Mouse (Mus musculus) kidney, adult 2 months (tissue): ENCODE measurements at regions not wholly inside any gene's neighbourhood (a gene's known extent, or its start where the extent isn't known, plus 50 kb on each side); places are given as distances from the start of the nearest gene placed in this dataset.

Experiments
- DNase-seq: peaks from one replicate; pipeline ENCODE4 v3.0.0; 2021
- H3K27ac ChIP-seq: fragments of 200-500 bp; 2 replicates; pipeline ENCODE4 v1.5.1; 2012; ENCODE audit warnings: low read depth, low read length, control low read depth, inconsistent platforms; ENCODE audit not compliant: insufficient read depth
- H3K27me3 ChIP-seq: fragments of 200-500 bp; replicated peaks from 2 replicates; pipeline ENCODE4 v1.6.1; 2012; ENCODE audit warnings: mild to moderate bottlenecking, moderate library complexity, low read length, inconsistent platforms; ENCODE audit not compliant: control insufficient read depth, insufficient read depth
- H3K36me3 ChIP-seq: fragments of 200-500 bp; 2 replicates; pipeline ENCODE4 v1.6.1; 2012; ENCODE audit warnings: mild to moderate bottlenecking, moderate library complexity, low read length, inconsistent platforms; ENCODE audit not compliant: control insufficient read depth, insufficient read depth
- H3K4me1 ChIP-seq: fragments of 200-500 bp; 2 replicates; pipeline ENCODE4 v1.6.1; 2011; ENCODE audit warnings: low read length; ENCODE audit not compliant: control insufficient read depth, insufficient read depth
- H3K4me3 ChIP-seq: fragments of 200-500 bp; 2 replicates; pipeline ENCODE4 v1.5.1; 2011; ENCODE audit warnings: mild to moderate bottlenecking, low read depth, low read length, control low read depth; ENCODE audit not compliant: insufficient read depth
- CTCF ChIP-seq: fragments of 200-500 bp; conservative IDR thresholded peaks from 2 replicates; pipeline ENCODE4 v1.5.1; 2011; ENCODE audit warnings: low read depth, mild to moderate bottlenecking, control low read depth, low read length, moderate library complexity, mixed read lengths; ENCODE audit not compliant: insufficient read depth, insufficient read length
- POLR2A ChIP-seq: fragments of 200-500 bp; IDR thresholded peaks from one replicate; pipeline ENCODE4 v1.6.1; 2011; ENCODE audit warnings: low read depth, low read length, control low read depth
- WGBS: fragments of 180-500 bp; shearing (Covaris S2); methylation state at CpG from one replicate; pipeline ENCODE4 v1.1.7; 2018; 5-methylcytosine and 5-hydroxymethylcytosine counted together

DNA sequence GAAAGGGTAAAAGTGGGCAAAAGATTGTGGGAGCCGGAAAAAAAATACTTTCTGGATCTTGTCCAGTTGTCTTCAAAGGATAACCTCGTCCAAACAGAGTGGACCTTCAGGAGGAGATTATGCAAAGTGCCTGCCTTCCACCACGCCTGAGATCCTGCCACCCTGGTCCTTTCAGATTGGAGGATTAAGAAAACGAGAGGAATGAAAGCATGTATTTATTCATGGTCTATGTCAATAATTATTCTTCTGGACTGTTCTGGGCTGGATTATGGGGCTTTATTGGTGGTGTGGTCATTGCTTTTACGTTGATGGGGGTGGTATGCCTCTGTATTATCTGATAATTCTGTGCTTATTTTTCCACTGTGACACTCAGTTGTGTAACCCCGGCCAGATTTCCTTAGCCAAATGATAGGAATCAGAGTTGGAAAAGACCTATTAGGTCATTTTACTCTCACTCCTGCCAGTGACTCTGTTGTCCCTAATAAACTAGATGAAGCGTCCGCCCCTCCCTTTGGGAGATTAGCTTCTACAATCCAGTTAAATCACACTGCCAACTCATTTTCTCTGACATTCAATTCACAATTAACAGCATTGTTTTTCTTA lies 656.3 kb downstream of the Slc22a22 start:
- Histone ChIP-seq H3K4me3 (no peak overlapping the region), H3K27ac (no peak overlapping the region), H3K27me3 (no peaks in the 10 kb centered on the region), H3K4me1 (no peaks in the 10 kb centered on the region), H3K36me3 (no peaks in the 10 kb centered on the region)
- DNase-seq = no peak
- TF ChIP-seq CTCF (no peak), POLR2A (no peak)
- WGBS = 73% methylated on average over 8 of the region's 8 CpGs

DNA sequence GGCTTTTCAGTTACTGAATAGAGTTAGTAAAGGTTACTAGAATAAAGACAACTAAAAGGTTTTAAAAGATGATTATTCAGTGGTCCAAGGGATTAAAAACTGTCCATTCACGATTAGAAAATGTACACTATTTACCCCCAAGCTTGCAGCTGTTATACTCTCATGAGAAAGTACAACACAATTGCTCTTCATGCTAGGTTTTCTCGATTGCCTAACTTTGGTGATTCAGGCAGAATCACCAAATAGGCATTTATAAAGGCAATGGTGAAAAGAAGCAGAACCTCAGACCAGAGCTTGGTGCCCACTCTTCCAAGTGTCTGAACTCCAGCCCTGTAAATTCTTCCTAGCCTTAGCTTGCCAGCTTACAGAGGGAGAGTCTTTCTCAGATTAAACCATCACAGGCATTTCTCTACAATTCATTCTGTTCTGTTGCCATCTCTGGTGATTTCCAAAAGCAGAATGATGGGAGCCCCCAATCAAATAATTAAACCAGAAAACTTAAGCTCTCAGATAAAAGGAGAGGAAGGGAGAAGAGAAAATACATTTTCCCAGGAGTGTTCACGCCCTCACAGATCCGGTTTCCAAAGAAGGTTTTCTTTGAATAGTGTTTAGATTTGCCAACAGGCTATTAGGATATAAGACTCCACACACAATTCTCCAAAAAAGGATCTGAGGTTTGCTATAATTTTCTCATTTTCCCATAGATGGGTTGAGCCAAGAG lies 657.0 kb downstream of the Slc22a22 start:
- Histone ChIP-seq H3K36me3 (no peaks in the 10 kb centered on the region), H3K27me3 (no peaks in the 10 kb centered on the region), H3K27ac (no peak overlapping the region), H3K4me1 (no peaks in the 10 kb centered on the region), H3K4me3 (no peak overlapping the region)
- TF ChIP-seq CTCF (no peak), POLR2A (no peak)
- DNase-seq = no peak
- 76% methylated on average over 4 of the region's 4 CpGs for WGBS

DNA sequence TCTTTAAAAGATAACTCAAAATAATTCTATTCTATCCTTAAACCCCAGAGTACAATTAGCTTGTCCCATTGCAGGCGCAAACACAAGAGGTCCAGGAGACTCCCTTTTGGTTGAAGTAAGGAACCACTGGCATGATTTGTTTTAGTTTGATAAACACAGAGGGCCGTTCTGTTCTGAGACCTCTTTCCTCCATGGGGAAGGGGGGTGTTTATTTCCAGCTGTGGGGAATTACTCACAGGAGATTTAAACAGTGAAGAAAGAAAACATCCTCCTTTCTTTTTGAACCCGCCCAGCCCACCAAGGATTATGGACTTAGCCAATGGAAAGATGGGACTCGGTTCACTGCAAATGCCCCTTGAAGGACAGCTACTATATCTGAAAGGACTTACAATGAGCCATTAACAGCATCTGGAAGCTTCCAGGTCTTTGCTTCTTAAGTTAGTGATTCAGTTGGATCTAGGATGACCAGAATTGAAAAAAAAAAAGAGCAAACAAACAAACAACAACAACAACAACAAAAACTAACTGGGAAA lies 659.2 kb downstream of the Slc22a22 start:
- no peaks in the 10 kb centered on the region for H3K4me1 ChIP-seq
- no peak for DNase-seq
- WGBS = 45% methylated on average over 4 of the region's 4 CpGs
- H3K27ac ChIP-seq = no peak overlapping the region
- no peaks in the 10 kb centered on the region for H3K36me3 ChIP-seq
- no peaks in the 10 kb centered on the region for H3K27me3 ChIP-seq
- no peak overlapping the region for H3K4me3 ChIP-seq
- TF ChIP-seq CTCF = no peak
- TF ChIP-seq POLR2A = no peak

DNA sequence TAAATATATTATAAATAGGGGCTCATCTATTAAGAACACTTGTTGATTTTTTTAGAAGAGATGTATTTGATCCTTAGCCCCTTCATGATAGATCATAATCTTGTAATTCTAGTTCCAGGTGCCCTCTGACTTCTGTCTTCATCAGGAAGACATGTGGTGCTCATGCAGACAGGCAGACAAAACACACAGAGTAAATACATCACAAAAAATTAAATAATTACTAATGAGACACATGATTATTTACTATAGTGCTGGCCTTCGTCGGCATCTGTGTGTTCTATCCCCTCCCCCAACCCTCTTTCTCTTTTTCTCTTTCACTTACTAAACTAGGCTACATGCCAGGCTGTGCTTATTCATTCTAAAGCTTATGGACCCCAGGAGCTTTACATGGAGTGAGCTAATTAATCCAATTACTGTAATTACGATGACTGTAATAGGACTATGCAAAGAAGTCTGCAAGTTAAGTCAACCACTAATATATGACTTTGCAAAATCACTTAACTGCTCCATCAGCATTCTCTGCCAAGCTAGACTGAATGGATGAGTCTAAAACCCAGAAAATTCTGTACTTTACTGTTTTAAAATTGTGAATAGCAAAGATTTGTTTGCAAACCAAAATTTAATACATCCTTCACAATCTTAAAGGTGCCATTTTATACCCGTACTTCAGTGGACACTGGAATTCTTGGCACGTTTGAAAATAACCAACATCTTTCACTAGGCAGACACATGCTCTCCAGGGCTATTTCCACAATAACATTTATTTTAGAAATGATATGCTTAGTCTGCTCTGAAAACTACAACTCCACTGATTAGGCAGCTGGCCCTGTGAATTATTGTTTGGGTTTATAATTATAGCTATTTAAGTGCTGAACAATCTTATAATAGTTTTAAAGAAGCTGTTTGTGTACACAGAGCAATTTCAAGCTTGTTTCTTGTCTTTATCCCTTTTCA lies 659.9 kb downstream of the Slc22a22 start:
- no peak for DNase-seq
- no peaks in the 10 kb centered on the region for H3K36me3 ChIP-seq
- H3K27ac ChIP-seq = no peak overlapping the region
- TF ChIP-seq CTCF = no peak
- TF ChIP-seq POLR2A = no peak
- H3K27me3 ChIP-seq = no peaks in the 10 kb centered on the region
- 74% methylated on average over 5 of the region's 5 CpGs for WGBS
- H3K4me1 ChIP-seq = no peaks in the 10 kb centered on the region
- H3K4me3 ChIP-seq = no peak overlapping the region

DNA sequence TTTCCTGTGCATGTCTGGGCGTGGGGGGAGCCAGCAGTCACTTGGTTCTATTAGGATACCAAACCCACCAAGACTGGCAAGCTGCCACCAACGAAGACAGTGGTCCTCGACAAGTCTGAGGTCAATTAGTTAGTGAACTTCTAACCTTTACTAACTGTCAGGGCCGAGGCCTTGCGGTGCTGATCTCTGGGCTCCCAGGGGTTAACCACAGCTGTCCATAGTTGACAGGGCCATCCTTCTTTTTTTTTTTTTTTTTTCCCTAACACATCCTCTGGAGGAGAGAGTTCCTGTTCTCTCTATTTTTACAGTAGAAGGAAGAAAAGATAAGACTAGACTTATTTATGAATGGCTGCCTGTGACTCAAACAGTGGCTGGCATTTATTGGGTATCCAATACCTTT lies 663.5 kb downstream of the Slc22a22 start:
- no peaks in the 10 kb centered on the region for H3K36me3 ChIP-seq
- no peak overlapping the region for H3K27ac ChIP-seq
- no peaks in the 10 kb centered on the region for H3K4me1 ChIP-seq
- H3K27me3 ChIP-seq = no peaks in the 10 kb centered on the region
- no peak for TF ChIP-seq CTCF
- TF ChIP-seq POLR2A = no peak
- no peak overlapping the region for H3K4me3 ChIP-seq
- DNase-seq = no peak
- WGBS = 37% methylated on average over 5 of the region's 5 CpGs

DNA sequence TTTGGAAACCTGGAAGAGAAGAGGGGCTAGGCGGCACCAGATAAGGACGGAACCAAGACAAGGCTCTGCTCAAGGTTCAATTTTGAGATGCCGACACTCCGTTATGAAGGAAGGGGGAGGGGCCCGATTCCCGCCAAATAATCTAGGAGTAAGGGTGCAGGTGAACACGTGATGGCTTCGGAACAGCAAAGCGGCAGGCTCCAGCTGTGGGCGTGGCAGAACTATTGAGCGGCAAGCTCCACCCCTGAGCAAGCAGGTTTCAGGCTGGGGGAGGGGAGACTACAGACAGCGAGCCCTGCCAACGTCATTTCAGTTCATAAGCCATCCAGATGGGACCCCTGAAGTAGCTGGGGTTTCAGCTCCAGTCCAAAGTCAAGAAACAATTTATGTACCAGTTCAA lies 667.3 kb downstream of the Slc22a22 start:
- Histone ChIP-seq H3K27ac (no peak overlapping the region), H3K27me3 (no peaks in the 10 kb centered on the region), H3K4me3 (no peak overlapping the region), H3K4me1 (no peaks in the 10 kb centered on the region), H3K36me3 (no peaks in the 10 kb centered on the region)
- no peak for TF ChIP-seq POLR2A
- TF ChIP-seq CTCF = no peak
- WGBS = 45% methylated on average over 13 of the region's 13 CpGs
- DNase-seq = no peak

DNA sequence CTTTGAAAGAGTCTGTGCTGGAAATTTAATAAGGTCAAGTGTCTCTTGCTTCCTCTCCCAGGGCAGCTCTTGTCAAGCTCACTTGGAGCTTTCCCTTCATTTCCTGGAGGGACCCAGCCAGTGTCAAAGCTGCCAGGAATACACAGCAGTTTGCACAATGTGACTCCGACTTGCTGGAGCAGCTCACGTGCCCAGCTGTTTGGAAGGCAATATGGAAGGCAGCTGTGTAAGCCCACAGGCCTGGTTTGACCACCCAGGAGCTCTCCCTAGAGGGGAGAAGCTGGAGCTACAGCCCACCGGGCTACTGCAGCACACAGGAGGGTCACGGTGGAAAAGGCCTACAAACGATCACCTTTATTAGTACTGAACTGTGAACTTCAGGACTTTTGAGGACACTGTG lies 669.8 kb downstream of the Slc22a22 start:
- H3K4me3 ChIP-seq = no peak overlapping the region
- DNase-seq = no peak
- no peak for TF ChIP-seq POLR2A
- TF ChIP-seq CTCF = no peak
- no peaks in the 10 kb centered on the region for H3K4me1 ChIP-seq
- no peak overlapping the region for H3K27ac ChIP-seq
- no peaks in the 10 kb centered on the region for H3K36me3 ChIP-seq
- 53% methylated on average over 5 of the region's 5 CpGs for WGBS
- no peaks in the 10 kb centered on the region for H3K27me3 ChIP-seq
